Mouse (Mus musculus): ENCODE measurements around the gene Cltb. TPM values are rescaled to one million over a fixed set of nuclear protein-coding genes. Genes with fewer than 3 reads are reported as not detected.
A peak's percentile ranks its signal among the peaks of the same experiment; 100 is the strongest.

The Cltb gene
- polyA plus RNA-seq, 1 experiment from 2014 or later, result 30.3 TPM

DNA sequence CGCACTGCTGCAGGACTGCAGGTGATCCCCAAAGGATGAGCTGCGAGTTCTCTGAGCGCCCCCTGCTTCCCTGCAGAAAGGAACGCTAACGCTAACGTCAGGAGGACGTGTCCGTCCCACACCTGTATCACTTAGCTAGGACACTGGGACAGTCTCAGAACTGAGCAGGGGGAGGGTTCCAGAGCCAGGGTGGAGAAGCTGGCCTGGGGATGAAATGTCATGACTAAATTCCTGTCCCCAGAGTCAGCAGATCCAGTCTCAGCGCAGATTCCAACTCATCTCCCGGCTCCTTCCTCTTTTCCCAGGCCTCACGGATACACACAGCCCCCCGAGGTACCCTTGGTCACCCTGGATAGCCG lies 552 bp downstream of the Cltb start:
- Histone ChIP-seq H3K36me3 (no peaks in the 10 kb centered on the region; the same call in 1 of the 2 replicates), H3K4me3 (peak overlapping the region; percentile 67), H3K27me3 (peaks cover 10% of the 10 kb centered on the region; the same call in 1 of the 2 replicates), H3K4me2 (replicated peaks) (peak overlapping the region; percentile 94), H3K9me3 (no peaks in the 10 kb centered on the region), H3K27ac (no peak overlapping the region; the same call in 1 of the 2 replicates), H3K4me1 (peaks cover 17% of the 10 kb centered on the region), H3K9ac (peak overlapping the region; percentile 81)
- 9% methylated on average over 13 of the region's 13 CpGs for WGBS
- ATAC-seq (ENCODE audit: low FRiP score, low read depth), result no peak; the same call in 1 of the 2 replicates

- Histone ChIP-seq H3K4me2 (replicated peaks) (peak overlapping the region; percentile 14; the same call in 1 of the 2 replicates), H3K4me3 (no peak overlapping the region), H3K4me1 (peaks cover 21% of the 10 kb centered on the region), H3K27me3 (peaks cover 10% of the 10 kb centered on the region; the same call in 1 of the 2 replicates), H3K27ac (no peak overlapping the region), H3K9me3 (no peaks in the 10 kb centered on the region), H3K9ac (0 out of 2 replicates have a peak overlapping the region, but pooled peaks have one; percentile 39), H3K36me3 (no peaks in the 10 kb centered on the region; the same call in 1 of the 2 replicates)
- WGBS, result 48% methylated on average over 1 of the region's 1 CpGs
- no peak for ATAC-seq (ENCODE audit: low FRiP score, low read depth)
Observed at GRCm38 (mm10) chr13:54609301-54609700, 1.8 kb downstream of the Cltb start.

GRCm38 (mm10) chr13:54608666-54609065 lies 2.5 kb downstream of the Cltb start:
- no peaks in the 10 kb centered on the region; the same call in 1 of the 2 replicates for H3K36me3 ChIP-seq
- H3K27me3 ChIP-seq, result peaks cover 10% of the 10 kb centered on the region; the same call in 1 of the 2 replicates
- 0 out of 2 replicates have a peak overlapping the region, but pooled peaks have one; percentile 43 for H3K9ac ChIP-seq
- H3K4me1 ChIP-seq, result peaks cover 27% of the 10 kb centered on the region
- H3K4me2 ChIP-seq (replicated peaks), result peak overlapping the region; percentile 14; the same call in 1 of the 2 replicates
- ATAC-seq (ENCODE audit: low FRiP score, low read depth), result no peak
- WGBS, result 19% methylated on average over 8 of the region's 8 CpGs
- H3K27ac ChIP-seq, result no peak overlapping the region
- no peak overlapping the region for H3K4me3 ChIP-seq
- H3K9me3 ChIP-seq, result no peaks in the 10 kb centered on the region

- 76% methylated on average over 3 of the region's 3 CpGs for WGBS
- peaks cover 34% of the 10 kb centered on the region for H3K4me1 ChIP-seq
- H3K27ac ChIP-seq, result no peak overlapping the region
- no peaks in the 10 kb centered on the region for H3K9me3 ChIP-seq
- H3K4me3 ChIP-seq, result no peak overlapping the region
- no peak overlapping the region for H3K4me2 ChIP-seq (replicated peaks)
- no peak for ATAC-seq (ENCODE audit: low FRiP score, low read depth)
- H3K27me3 ChIP-seq, result peaks cover 10% of the 10 kb centered on the region; the same call in 1 of the 2 replicates
- no peak overlapping the region for H3K9ac ChIP-seq
- no peaks in the 10 kb centered on the region; the same call in 1 of the 2 replicates for H3K36me3 ChIP-seq
Observed at GRCm38 (mm10) chr13:54608002-54608401, 3.1 kb downstream of the Cltb start.

- Histone ChIP-seq H3K27me3 (peaks cover 10% of the 10 kb centered on the region; the same call in 1 of the 2 replicates), H3K27ac (no peak overlapping the region), H3K9ac (no peak overlapping the region), H3K4me3 (no peak overlapping the region), H3K36me3 (no peaks in the 10 kb centered on the region; the same call in 1 of the 2 replicates), H3K4me1 (peaks cover 42% of the 10 kb centered on the region), H3K9me3 (no peaks in the 10 kb centered on the region), H3K4me2 (replicated peaks) (no peak overlapping the region)
- ATAC-seq (ENCODE audit: low FRiP score, low read depth), result no peak
- 60% methylated on average over 5 of the region's 5 CpGs for WGBS
Observed at GRCm38 (mm10) chr13:54607204-54607603, 3.9 kb downstream of the Cltb start.

- ATAC-seq (ENCODE audit: low FRiP score, low read depth), result no peak
- H3K36me3 ChIP-seq, result no peaks in the 10 kb centered on the region; the same call in 1 of the 2 replicates
- 81% methylated on average over 5 of the region's 5 CpGs for WGBS
- H3K9me3 ChIP-seq, result no peaks in the 10 kb centered on the region
- H3K27me3 ChIP-seq, result peaks cover 10% of the 10 kb centered on the region; the same call in 1 of the 2 replicates
- peaks cover 36% of the 10 kb centered on the region for H3K4me1 ChIP-seq
- no peak overlapping the region for H3K4me2 ChIP-seq (replicated peaks)
- H3K9ac ChIP-seq, result no peak overlapping the region
- no peak overlapping the region for H3K27ac ChIP-seq
- H3K4me3 ChIP-seq, result no peak overlapping the region
Observed at GRCm38 (mm10) chr13:54605426-54605825, 5.7 kb downstream of the Cltb start.

DNA sequence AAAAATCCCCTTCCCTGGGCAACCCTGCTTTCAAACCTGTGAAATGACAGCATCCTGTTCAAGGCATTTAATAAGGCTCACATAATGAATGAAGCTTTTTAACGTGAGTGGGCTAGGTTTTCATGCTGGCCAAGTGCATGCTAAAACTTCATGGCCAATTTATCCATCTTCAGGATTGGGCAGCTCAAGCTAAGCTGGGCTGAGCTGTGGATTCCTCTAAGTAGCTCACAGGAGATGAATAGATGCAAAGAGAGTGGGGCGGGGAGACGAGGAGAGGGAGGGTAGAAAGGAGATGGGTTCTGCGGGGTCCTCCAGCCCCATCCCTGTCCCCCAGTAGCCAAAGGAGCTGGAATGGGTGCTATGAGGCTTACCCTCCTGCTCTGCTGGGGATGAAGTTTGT lies 6.9 kb downstream of the Cltb start:
- Histone ChIP-seq H3K4me2 (replicated peaks) (no peak overlapping the region), H3K27me3 (peaks cover 6% of the 10 kb centered on the region; the same call in 1 of the 2 replicates), H3K4me3 (no peak overlapping the region), H3K9me3 (no peaks in the 10 kb centered on the region), H3K27ac (peak overlapping the region; percentile 39; the same call in 1 of the 2 replicates), H3K9ac (peak overlapping the region; percentile 25; the same call in 1 of the 2 replicates), H3K4me1 (peaks cover 35% of the 10 kb centered on the region), H3K36me3 (peaks cover 8% of the 10 kb centered on the region)
- WGBS, result 65% methylated on average over 4 of the region's 4 CpGs
- no peak for ATAC-seq (ENCODE audit: low FRiP score, low read depth)

- Histone ChIP-seq H3K27ac (peak overlapping the region; percentile 39; the same call in 1 of the 2 replicates), H3K4me3 (no peak overlapping the region), H3K9ac (no peak overlapping the region), H3K4me1 (peaks cover 28% of the 10 kb centered on the region), H3K9me3 (no peaks in the 10 kb centered on the region), H3K4me2 (replicated peaks) (no peak overlapping the region), H3K27me3 (no peaks in the 10 kb centered on the region), H3K36me3 (peaks cover 15% of the 10 kb centered on the region)
- ATAC-seq (ENCODE audit: low FRiP score, low read depth), result no peak
Observed at GRCm38 (mm10) chr13:54603501-54603900, 7.6 kb downstream of the Cltb start.

GRCm38 (mm10) chr13:54602639-54603111 lies 8.5 kb downstream of the Cltb start:
- H3K4me2 ChIP-seq (replicated peaks), result no peak overlapping the region
- WGBS, result 11% methylated on average over 3 of the region's 3 CpGs

GRCm38 (mm10) chr13:54598622-54599143 lies 12.5 kb downstream of the Cltb start:
- H3K4me3 ChIP-seq, result no peak overlapping the region
- H3K27me3 ChIP-seq, result no peaks in the 10 kb centered on the region
- H3K27ac ChIP-seq, result no peak overlapping the region
- ATAC-seq (ENCODE audit: low FRiP score, low read depth), result no peak
- H3K9ac ChIP-seq, result no peak overlapping the region
- H3K9me3 ChIP-seq, result no peaks in the 10 kb centered on the region
- H3K36me3 ChIP-seq, result peaks cover 40% of the 10 kb centered on the region
- no peak overlapping the region for H3K4me2 ChIP-seq (replicated peaks)
- 90% methylated on average over 12 of the region's 12 CpGs for WGBS
- H3K4me1 ChIP-seq, result peaks cover 23% of the 10 kb centered on the region

More at GRCm38 (mm10) chr13:54602639-54603111, 8.5 kb downstream of the Cltb start:
- H3K27me3 ChIP-seq, result no peaks in the 10 kb centered on the region
- no peak overlapping the region for H3K4me3 ChIP-seq
- no peak overlapping the region; the same call in 1 of the 2 replicates for H3K27ac ChIP-seq
- H3K9me3 ChIP-seq, result no peaks in the 10 kb centered on the region
- ATAC-seq (ENCODE audit: low FRiP score, low read depth), result no peak
- H3K36me3 ChIP-seq, result peaks cover 22% of the 10 kb centered on the region
- peaks cover 28% of the 10 kb centered on the region for H3K4me1 ChIP-seq
- H3K9ac ChIP-seq, result peak overlapping the region; percentile 13; the same call in 1 of the 2 replicates

DNA sequence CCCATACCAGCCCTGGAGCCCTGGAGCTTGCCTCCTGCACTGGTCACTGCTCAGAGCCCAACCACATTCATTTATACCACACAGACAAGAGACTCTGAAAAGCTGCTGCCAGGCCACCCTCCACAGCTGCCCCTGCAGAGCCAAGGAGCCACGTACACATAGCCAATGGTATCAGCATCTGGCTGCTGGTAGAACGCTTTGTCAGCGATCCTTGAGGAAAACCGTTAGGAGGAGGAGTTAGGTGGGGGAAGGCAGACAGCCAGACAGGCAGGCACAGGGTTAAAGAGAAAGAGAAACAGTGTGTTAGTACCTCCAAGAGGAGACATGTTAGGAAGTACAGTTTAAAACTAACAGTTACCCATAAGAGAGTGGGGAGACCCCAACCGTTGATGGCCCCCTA lies 14.3 kb downstream of the Cltb start:
- 52% methylated on average over 5 of the region's 5 CpGs for WGBS
- peaks cover 48% of the 10 kb centered on the region for H3K36me3 ChIP-seq
- no peaks in the 10 kb centered on the region for H3K9me3 ChIP-seq
- H3K4me1 ChIP-seq, result peaks cover 8% of the 10 kb centered on the region; the same call in 1 of the 2 replicates
- no peak for ATAC-seq (ENCODE audit: low FRiP score, low read depth)
- H3K9ac ChIP-seq, result 0 out of 2 replicates have a peak overlapping the region, but pooled peaks have one; percentile 4
- no peak overlapping the region for H3K4me2 ChIP-seq (replicated peaks)
- H3K27ac ChIP-seq, result peak overlapping the region; percentile 33; the same call in 1 of the 2 replicates
- H3K4me3 ChIP-seq, result no peak overlapping the region
- H3K27me3 ChIP-seq, result no peaks in the 10 kb centered on the region

DNA sequence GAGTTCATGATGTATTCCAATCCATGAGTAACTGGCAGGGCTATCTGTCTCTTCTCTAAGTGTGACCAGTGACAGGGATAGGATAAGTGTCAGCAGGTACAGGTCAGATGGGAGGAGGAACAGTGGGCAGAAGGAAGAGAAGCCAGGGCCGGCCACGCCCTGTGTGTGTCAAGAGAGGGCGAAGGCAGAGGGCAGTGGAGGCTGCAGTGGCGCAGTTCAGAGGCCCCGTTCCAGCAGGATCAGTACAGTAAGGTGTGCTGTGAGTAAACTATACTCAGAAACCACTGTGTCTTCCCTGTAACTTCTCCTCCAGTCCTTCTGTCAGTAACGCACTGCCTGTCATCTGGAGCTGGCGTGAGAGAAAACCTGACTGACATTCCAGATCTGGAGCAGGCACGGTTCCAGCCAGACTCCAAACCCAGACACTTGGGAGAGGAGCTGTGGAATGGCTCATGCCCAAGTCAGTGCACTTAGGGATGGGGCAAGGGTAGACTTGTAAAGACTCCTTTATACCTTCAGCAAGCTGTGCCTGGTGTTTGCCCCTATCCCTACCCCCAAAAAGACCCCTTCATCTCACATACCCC lies 14.9 kb downstream of the Cltb start:
- Histone ChIP-seq H3K4me2 (replicated peaks) (no peak overlapping the region), H3K27me3 (no peaks in the 10 kb centered on the region), H3K9me3 (no peaks in the 10 kb centered on the region), H3K27ac (no peak overlapping the region; the same call in 1 of the 2 replicates), H3K4me1 (peaks cover 15% of the 10 kb centered on the region), H3K9ac (0 out of 2 replicates have a peak overlapping the region, but pooled peaks have one; percentile 4), H3K4me3 (no peak overlapping the region), H3K36me3 (peaks cover 48% of the 10 kb centered on the region)
- no peak for ATAC-seq (ENCODE audit: low FRiP score, low read depth)
- 77% methylated on average over 8 of the region's 8 CpGs for WGBS

Data from limb, embryonic 13.5 days (tissue).